Mouse (Mus musculus) kidney, postnatal 36 days (tissue): ENCODE results near the gene Uts2b.

Source experiments
- DNase-seq, 2 experiments: peaks; one replicate each; pipeline ENCODE4 v3.0.0; 2021 to 2022; ENCODE audit warnings: mixed read lengths in 2 of 2

Uts2b gene

DNA sequence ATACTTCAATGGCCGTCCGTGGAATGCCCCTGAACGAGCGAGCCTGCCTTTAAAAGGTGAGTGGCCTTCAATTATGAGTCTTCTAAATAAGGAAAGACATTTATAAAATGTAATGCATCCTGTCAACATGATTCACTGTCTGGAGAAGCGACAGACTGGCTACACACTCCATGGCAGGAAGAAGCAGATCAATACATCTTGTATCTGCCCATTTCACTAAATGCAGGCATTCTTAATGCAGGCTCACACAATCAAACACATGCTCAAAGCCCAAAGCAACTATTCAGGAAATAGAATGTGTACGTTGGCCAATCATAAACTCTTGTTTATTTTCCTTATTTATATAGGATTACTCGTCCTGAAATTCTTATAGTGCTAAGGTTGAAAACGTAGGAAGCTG, at the start of gene Uts2b:
Gene Uts2b (minus strand): TSS at position 49 of the 400 bp plus-strand sequence.
- DNase-seq, result no peak

DNA sequence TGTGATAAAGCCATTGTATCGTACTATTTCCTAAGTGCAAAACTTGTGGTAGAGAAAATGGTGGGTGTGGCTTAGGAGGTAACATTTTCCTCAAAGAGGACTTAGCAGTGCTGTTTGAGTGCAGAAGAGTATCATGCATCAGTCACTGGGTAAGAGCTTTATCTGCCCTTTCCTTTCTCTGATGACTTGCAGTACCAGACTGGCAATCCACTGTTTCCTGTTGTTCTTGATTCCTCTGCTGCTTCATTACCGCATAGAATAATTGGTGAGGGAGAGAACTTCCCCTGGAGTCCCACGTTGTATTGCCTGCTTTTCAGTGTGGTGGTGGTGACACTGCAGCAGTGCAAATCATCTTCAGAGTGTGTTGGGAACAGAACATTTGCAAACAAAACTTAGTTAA, 47.6 kb upstream of the Uts2b start:
- DNase-seq, result no peak

DNA sequence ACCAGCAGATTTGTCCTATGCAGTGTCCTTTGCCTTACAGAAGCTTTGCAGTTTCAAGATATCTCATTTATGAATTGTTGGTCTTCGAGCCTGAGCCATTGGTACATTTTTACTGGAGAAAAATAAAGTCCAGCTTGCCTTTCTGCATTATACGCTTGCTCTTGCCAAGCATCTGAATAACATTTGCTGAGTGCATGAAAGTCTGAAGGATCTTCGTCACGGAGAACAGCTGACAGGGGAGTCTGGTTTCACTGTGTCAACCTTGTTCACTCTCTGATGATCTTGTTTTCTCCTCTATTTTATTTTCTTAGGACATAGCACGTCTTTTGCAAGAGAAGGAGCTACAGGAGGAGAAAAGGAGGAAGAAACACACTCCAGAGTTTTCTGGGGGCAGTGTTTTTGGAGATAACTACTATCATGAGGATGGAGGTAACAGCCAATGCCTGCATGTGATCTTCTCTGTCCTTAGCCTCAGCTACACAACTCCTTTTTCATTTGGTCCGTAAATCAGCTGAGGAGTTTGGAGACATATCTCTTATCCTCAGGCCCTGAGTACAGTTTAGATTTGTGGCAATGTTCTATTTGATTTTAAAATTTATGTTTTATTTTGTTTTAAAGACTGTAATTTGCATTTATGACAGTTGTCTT, 47.0 kb upstream of the Uts2b start:
- DNase-seq, result no peak

DNA sequence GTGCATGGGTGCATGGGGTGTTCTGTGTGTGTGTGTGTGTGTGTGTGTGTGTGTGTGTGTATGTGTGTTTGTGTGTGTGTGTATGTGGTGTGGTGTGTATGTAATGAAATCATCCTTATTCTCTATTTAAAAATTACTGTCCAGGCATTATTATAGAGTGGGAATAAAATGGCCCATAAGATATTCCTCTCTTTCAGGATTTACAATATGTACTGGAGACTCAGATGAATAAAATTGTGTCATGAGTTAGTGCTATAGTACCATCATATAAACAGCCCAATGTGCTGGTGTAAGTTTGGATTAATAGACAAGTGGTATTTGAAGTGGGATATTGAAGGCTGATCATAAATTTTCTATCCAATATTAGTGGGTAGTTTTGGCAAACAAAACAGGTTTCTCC, 34.1 kb upstream of the Uts2b start:
- DNase-seq, result no peak

DNA sequence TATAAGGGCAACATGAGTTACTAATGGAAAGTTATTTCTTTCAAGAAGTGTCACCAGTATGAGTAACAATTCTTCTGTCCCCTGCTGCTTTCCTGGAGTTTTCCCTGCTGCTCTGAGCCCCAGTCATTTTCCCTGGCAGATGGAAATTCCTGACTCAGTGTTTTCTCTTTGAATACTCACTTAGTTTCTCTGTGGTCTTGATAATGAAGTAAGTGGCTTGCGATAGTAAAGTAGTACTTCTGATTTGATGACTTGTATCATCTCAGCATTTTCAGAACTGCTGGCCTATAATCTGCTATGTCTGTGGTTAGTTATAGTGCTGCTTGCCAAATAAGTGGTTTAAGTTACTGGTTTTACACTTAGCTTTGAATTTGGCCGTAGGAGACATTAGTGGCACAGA, 31.5 kb upstream of the Uts2b start:
- DNase-seq, result no peak

DNA sequence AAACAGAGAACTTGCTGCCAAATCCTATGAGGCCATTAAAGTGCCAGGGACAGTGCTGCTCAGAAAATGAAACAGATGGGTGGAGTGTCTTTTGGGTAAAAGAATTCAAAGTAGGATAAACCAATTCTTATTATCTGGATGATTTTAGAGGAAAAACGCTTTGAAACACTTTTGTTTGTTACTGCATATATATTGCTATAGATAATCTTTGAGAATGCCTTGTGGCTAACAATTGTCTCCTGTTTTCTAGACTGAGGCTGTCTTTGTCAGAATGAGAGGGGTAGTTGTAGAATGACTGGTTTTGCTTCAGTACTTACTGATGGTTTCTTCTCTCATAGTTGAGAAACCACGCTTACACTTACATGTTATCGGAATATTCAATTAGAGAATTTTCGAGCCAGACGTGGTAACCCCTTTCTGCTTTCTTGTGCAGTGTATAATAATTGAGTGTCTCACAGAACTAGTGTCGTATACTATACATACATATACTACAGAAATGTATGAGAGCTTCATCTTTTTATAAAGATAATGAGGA, 29.7 kb upstream of the Uts2b start:
- no peak for DNase-seq

DNA sequence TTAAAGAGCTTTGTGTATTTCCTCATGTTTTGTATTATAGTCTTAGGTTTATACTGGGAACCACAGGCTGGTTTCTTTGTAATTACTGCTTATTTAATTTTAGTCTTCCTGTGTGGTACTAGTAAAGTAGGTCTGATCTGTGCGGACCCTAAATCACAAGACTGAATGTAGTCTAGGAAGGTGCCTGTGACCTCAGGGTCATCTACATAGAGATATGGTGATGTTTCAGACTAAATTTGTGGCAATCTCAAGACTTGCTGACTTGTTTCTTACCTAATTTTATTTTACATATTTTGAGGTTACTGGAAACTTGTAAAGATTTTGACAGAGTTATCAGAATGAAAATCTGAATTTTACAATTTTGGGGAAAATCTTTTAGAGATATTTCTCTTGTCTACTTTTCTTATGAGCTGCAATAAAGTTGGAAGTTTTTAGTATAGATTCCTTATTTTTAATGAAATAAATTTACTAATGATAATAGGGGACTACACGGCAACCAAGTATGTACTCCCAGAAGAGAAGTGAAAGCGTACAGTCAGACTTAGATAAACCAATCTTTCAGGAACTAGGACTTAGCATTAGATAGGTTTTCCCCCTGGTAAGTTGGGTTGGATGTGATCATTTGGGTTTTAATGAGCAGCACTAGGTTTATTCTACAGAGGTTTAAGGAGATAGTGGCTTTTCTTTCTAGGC, 29.1 kb upstream of the Uts2b start:
- DNase-seq, result no peak

DNA sequence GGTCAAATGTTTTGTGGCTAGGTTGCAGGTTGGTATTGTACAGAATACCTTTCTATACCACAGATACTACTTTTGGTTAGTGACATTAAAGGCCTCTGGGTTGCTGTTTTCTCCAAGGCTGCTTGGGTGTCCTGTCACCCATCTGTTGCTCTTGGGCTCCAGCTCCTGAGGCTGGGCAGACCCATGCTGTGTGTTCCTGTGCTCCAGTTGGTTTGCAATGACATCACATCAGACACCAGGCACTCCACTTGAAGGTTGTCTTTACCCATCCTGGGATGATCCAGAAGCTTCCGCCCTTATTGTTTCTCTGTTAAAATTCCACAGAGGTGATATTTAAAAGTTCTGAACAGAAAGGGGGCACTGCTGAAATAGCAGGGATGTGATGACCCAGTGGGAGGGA, 26.9 kb upstream of the Uts2b start:
- no peak for DNase-seq

DNA sequence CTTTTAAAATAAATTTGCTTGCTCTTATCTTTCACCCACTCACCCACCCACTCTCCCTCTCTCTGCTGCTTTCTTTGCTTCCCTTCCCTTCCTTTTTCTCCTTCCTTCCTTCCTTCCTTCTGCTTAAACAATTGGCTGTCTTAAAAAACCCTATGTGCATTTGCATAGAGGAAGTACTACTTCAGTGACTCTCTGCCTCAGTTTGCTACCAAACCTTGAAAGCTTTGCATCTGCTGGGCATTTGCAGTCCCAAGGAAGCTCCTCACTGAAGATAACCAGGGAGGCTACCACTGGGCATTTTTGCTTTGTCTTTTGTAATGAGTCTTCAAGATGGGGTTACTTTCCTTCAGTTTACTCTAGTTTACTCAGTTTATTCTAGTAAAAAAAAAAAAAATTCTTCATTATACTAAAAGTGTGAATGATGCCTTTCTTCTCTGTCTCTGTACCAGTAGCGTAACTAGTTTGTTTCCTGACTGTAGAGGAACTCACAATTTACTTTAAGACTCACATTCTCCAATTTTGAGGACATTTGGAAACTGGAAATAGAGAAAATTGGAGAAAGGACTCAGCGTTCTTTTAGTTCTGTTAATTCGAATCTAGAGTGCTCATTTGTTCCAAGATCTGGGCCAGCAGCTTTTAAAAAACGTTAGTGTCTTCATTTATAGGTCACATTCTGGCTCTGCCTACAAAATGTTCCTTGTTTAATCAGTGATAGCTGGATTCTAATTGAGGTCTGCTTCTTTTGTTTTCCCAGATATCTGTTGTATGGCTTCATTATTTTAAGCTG, 25.4 kb upstream of the Uts2b start:
- no peak for DNase-seq

DNA sequence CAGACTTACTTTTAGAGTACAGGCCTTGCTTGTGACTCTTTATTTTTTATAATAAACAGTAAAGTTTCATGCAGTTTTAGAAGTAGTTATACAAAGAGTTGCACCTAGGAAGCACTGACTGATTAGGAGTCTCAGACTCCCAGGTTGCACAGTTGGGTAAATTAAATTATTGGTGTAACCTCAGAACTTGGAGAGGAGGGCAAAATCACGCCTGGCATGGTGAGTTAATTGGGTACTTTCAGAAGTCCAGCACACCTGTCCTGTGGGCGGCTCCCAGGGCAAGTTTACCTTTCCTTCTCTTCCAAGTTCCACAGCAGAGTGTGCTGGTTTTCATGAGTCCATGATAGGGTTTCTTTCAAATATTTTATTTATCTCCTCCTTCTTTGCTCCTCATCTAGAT, 21.8 kb upstream of the Uts2b start:
- DNase-seq, result no peak

DNA sequence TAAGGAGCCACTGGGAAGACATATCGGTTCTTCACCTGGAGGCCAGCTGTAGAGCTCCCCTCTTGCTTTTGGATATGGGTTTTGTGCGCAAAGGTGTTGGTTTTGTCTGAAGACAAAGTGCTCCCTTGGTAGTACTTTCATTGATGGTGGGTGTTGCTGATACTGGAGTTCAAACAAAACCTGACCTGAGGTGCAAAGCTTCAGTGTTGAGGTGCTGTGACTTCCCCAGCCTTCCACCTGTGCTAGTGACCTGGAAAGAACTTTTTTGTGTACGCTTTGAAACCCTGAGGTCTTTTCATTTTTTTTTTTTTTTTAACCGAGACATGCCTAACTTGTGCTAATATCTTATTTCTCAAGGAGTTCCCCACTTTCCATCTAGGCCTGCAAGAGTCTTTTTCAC, 20.3 kb upstream of the Uts2b start:
- no peak for DNase-seq

DNA sequence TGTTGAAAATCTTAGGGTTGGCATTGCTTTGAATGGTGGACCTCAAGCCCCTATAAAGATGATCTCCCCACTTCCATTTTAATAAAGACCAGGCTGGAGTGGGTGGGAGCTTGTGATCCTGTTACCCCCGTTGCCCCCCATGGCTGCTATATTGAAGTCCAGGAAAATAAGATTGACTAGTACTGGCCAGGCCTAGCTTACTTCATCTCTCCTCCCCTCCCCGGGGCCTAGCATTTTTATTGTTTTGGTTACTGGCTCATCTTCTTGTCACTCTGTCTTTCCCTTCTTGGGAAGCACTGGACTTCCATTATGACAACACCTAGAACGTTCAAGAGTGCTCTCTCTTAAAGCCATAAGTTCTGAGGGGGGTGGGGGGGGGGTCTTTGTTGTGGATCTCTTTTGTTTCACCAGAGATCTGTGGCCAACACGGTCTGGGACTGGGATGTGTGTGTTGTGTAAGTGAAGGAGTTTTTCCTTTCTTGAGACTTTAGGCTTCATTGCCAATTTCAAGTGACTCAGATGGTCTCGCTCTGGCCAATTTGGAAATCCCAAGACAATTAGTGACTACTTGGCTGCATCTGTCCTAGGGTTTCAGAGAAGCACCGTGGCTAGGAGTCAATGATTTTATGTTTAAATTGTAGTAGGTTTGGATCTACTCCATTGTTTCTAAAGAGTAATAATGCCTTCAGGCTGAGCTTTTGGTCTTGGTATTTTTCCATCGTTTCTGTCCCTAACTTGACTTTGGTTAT, 19.7 kb upstream of the Uts2b start:
- DNase-seq, result peak in 1 of 2 experiments; percentile 14

DNA sequence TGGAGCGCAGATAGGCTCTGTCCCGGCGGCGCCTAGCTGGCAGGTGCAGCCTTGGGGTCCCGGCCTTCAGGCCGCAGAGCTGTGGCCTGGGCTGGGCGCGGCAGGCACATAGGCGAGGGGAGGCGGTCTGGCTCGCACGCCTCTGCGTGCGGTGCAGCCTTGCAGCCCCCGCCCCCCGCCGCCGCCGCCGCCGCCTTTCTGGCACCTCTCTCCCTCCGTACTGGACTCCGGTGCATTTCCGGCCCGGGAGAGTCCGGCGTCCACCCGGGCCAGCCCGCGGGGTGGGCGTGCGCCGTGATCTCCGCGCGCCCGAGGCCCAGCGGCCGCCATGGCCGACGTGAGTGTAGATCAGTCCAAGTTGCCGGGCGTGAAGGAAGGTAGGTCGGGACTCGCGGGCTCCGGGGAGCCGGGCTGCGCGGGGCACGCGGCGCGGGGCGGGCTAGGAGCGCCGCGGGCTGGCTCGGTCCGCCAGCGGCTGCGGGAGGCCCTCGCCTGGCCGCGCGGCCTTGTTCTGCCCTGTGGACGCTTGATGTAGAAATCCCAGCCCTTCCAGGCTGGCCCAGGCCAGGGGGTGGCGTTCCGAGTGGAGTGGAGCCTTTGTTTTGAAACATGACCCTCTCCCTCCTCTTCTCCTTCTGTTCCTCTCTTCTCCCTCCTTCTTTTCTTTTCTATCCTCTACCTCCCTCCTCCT, 18.9 kb upstream of the Uts2b start, which contains the start of gene Ccdc50:
Gene Ccdc50 (plus strand): TSS at position 109 of the 691 bp plus-strand sequence.
- peak; percentile 84 to 89 for DNase-seq

DNA sequence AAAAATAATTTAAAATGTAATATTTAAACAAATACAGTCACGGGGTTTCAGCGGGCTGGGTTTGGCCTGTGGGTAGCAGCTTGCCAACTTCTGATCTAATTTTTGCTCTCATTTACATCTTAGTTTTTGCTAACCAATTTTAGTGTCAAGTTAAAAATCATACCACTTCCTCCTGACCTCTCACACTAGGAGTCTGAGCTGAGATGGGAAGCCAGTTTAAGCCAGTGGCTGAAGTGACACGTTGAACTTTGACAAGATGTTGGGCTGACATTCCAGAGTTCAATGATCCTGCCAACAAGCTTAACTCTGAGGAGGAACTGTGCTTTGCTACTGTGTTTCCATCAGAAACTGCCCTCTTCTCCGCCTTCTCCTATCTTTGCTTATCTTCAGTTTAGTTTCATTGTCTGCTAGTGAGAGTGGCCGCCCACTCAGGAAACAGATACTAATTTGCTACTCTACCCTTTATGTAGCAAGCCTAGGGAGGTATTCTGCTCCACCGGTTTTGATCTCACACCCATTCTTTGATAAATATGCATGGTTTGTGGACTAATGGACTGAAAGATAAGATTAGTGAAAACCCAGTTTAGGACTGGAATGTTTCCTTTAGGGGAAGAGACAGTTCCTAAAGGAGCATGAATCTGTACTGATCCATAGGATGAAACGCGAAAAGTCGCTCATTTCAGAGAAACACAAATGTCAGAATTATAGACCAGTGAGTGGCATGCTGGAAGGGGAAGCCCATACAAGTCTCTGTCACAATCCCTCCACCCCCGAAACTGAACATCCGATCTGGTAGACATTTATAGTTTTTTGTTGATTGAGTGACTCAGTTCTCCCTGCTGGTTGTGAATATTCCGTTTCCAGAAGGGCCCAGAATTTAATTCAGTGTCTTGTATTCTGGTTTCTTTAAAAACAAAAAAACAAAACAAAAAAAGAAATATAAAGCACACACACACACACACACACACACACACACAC, 17.9 kb upstream of the Uts2b start:
- peak; percentile 54 to 82 for DNase-seq

DNA sequence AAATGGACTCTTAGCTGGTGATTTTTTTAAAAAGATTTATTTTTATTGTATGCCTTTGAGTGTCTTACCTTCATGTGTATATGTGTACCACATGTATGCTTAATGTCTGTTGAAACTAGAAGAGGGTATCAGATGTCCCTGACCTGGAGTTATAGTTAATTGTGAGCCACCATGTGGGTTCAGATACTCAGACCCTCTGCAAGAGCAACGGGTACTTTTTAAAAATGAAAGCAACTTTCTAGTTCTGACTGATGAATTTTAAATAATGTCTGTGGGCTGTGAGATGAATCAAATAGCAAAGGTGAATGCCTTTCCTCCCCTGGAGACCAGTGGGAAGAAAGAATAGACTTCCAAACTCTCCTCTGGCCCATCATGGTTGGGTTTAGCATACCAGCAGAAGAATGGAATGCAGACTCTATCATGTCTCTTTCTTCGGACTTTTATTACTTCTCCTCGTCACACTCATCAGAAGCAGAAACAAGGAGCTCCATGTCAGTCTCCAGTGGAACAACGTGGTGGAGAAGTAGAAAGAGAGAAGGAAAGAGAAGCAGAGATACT, 16.9 kb upstream of the Uts2b start:
- DNase-seq, result no peak

DNA sequence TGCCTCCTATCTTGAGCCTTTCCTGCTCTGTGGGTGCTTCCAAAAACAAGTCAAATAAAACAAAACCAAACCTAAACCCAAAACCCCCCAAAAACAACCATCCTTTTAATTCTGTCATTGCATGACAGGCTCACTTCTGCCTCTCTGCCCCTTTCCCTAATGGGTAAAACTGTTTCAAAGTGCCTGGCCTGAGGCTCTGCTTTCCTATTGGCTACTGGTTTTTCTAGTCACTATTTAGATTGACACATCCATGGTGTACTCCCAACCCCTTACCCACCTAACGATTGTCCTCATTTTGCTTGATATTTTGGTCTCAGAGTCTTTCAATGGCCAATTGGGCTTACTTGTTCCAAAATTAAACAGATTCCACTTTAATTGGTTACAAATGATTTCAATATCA, 15.6 kb upstream of the Uts2b start:
- no peak for DNase-seq

DNA sequence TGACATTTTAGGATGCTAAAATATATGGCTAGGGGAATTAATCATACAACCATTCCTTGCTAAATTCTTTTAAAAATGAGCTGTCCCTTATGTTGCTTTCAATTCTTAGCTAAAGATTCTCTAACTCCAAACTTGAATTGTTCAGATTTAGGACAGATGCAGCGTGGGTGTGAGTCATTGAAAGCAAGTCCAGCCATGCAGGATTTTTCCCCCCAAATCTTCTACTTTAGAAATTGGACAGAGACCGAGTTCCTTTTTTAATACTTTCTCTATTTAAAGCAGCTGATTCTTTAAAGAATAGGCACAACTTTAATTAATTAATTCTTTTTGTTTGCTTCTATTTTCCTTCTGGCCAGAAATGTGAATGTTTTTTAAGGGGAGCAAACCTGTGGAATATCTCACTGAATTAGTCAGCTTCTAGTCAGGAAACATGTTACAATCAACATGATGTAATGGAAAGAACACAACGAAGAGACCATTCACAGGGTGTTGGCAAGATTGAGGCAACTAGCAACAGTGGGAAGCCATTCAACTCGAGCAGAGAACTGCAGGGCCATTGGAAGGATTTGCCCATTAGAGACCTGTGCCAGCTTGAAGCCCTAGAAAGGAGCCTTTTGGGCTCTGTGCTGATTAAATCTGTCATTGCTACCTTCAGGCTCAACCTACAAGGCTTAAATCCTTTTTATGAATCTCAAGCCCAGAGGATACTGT, 15.0 kb upstream of the Uts2b start:
- DNase-seq, result no peak

DNA sequence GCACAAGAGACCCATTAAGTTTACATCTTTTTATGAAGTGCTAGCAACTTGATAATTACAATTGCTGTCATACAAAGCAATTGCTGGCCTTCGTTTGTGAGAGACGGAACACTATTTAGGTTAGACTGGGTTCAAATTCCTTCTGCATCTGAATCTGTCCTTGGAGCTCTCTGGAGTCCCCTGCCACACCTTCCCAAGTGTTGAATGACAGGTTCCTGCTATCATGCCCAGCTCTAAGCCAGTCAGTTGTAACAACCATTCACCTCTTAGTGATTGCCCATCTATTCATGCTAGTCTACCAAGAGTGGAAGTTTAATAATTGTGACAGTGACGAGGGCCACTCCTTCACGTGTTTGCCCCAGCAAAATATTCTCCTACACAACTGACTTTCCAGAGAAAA, 12.2 kb upstream of the Uts2b start:
- DNase-seq, result no peak

DNA sequence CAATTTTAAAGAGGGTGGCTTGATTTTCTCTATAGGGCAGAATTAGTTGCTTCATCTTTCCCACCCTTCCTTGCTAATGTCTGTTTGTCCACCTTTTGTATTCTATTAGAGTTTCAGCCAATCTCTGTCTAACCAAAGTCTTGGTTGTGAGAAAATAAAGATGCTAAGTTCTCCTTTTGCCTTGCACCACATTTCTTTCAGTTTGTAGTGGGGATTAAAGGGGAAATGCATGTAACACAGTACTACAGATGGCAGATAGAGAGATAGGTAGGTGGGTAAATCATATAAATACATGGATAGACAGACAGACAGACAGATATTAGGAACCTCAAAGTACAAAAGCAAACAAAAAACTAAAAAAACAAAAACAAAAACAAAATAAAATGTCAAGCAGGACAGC, 6.5 kb upstream of the Uts2b start:
- DNase-seq, result no peak

DNA sequence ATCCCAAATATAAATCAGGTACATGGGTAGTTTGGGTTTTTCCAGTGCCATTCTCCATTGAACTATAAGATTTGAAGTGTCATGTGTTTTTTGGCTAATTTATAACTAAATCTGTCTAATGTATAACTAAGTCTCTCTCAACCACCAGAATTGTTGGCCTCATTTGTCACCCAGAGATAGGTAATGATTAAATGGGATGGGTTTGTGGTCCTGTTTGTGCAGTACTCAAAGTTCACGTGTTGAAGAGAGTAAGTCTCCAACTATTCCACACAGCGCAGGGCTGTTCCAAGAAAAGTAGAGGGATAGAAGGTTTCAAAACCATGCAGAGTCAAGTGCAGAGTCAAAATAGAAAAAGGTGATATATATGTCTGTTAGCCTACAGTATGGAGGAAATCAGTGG, 5.3 kb upstream of the Uts2b start:
- DNase-seq, result peak; percentile 34 to 83
